Mouse (Mus musculus): ENCODE measurements around the gene Wdr64.

Gene Wdr64

GRCm38 (mm10) chr1:175698293-175698692 is at the start of gene Wdr64:
TSS of gene Wdr64 (plus strand) at chr1:175698593.
- DNase-seq (ENCODE audit: low read depth, low spot score), result no peak

- DNase-seq (ENCODE audit: low read depth, low spot score), result no peak
Measured at GRCm38 (mm10) chr1:175648615-175649014, 49.8 kb upstream of the Wdr64 start.

- DNase-seq (ENCODE audit: low read depth, low spot score), result no peak
Measured at GRCm38 (mm10) chr1:175659900-175660299, 38.5 kb upstream of the Wdr64 start.

DNA sequence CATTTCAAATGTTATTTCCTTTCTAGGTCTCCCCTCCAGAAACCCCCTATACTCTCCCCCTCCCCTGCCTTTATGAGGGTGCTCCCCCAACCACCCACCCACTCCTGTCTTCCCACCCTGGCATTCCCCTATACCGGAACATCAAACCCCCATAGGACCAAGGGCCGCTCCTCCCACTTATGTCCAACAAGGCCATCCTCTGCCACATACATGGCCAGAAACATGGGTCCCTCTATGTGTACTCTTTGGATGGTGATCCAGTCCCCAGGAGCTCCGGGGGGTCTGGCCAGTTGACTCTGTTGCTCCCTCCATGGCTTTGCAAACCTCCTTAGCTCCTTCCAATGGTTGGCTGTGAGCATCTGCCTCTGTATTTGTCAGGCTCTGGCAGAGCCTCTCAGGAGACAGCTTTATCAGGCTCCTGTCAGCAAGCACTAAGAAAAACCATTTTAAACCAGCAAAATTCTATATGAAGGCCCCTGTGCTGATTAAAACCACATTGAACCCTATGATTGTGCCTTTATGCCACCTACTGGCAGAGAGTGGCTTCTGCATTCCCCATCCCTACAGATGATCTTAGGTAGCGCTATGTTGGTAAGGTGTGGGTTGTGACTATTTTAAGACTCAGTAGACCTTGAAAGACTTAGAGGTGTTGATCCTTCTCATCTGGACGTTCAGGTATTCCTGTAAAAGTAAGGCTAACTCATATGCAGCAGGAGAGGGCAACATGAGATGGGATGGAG is 29.6 kb upstream of the Wdr64 start:
- DNase-seq (ENCODE audit: low read depth, low spot score), result peak; percentile 57

DNA sequence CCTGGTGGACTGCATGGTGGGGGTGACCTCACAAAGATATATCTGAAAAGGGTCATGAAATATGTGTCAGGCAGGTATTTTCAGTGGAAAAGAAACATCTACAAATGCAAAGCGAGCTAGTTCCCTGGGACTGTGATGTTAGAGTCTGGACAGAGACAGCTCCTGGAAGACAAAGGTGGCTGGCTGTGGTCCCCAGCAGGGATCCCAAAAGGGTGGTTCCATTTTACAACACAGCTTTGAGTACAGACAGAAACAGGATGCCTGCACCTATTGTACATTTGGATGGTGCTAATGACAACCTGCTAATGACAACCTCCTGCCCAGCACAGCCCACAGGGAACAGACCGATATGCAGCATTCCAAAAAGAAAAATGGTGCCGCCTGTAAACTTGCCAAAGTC is 28.9 kb upstream of the Wdr64 start:
- peak; percentile 57 for DNase-seq (ENCODE audit: low read depth, low spot score)

GRCm38 (mm10) chr1:175670042-175670441 is 28.4 kb upstream of the Wdr64 start:
- DNase-seq (ENCODE audit: low read depth, low spot score), result no peak

- peak; percentile 17 for DNase-seq (ENCODE audit: low read depth, low spot score)
Measured at GRCm38 (mm10) chr1:175671626-175672025, 26.8 kb upstream of the Wdr64 start.

GRCm38 (mm10) chr1:175673563-175674325 is 24.6 kb upstream of the Wdr64 start:
- DNase-seq (ENCODE audit: low read depth, low spot score), result no peak

DNA sequence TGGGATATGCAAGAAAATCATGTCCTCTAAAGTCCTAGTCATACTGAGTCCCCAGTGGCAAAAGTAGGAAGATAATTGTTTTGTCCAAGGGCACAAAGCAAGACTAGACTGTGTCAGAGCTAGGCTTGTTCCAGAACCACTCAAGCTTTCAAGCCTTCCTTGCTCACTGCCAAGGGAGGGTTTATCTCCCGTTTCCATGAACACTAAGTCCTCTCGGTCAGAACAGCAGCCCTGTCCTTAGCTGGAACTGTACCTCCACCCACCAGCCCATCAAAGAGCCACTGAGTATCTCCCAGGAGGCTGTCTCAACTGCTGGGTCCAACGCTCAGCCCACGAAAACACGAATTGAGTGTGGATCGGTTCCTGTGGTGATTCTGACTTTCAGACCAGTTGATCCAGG is 23.3 kb upstream of the Wdr64 start:
- DNase-seq (ENCODE audit: low read depth, low spot score), result no peak

GRCm38 (mm10) chr1:175677459-175677858 is 20.9 kb upstream of the Wdr64 start:
- no peak for DNase-seq (ENCODE audit: low read depth, low spot score)

DNA sequence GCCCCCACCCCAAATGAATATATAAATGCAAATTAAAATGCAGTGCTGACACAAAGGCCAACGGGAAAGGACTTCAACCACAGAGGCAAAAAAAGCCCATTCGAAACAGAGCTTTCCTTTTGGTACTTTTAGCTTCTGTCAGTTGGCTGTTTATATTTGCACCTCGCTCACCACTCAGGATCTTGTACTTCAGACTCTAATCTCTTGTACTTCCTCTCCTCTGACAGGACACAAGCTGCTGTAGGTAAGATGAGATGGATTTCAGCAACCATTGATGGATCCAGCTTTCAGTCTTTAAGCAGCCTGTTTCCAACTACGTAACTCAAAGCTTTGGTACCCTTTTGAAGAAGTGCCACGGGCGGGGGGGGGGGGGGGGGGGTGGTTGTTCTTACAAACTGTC is 17.4 kb upstream of the Wdr64 start:
- DNase-seq (ENCODE audit: low read depth, low spot score), result no peak

GRCm38 (mm10) chr1:175691686-175692245 is 6.6 kb upstream of the Wdr64 start:
- DNase-seq (ENCODE audit: low read depth, low spot score), result no peak

DNA sequence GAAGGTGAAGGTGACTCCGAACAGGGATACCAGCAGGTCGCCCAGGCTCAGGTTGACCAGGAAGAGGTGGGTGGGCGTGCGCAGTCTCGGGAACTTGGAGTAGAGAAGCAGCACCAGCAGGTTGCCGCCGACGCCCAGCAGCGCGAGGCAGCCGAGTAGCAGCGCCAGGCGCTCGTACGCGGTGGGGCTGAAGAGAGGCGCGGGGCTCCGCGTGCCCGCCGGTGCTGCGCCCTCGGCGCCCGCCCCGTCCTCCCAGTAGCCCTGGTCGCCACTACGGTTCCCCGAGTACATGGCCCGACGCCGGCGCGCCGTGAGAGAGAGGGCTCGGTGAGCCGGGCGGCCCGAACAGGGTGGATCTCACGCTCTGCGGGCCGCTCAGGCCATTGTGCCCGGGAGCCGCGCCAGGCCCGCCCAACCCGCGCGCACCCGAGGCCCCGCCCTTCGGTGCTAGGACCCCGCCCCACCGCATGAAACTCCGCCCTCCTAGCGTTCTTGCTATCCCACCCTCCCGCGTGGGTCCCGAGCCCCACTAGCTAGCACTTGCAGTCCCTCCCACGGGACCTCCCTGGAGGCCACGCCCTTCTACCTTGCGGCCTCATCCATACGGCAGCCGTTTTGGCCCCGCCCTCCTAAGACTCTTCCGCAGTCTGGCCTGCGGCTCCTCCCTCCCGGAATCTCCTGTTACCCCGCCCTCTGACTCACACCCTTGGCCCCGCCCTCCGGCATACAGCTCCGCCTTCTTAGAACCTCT is 6.0 kb upstream of the Wdr64 start, which contains the start of the genes Opn3 and Chml:
Gene Opn3, minus strand, starts transcription at position 531 of the 751 bp plus-strand sequence.
Gene Chml, minus strand, starts transcription at position 656 of the 751 bp plus-strand sequence.
- DNase-seq (ENCODE audit: low read depth, low spot score), result peak; percentile 100

- DNase-seq (ENCODE audit: low read depth, low spot score), result no peak
Measured at GRCm38 (mm10) chr1:175692997-175693361, 5.4 kb upstream of the Wdr64 start.

DNA sequence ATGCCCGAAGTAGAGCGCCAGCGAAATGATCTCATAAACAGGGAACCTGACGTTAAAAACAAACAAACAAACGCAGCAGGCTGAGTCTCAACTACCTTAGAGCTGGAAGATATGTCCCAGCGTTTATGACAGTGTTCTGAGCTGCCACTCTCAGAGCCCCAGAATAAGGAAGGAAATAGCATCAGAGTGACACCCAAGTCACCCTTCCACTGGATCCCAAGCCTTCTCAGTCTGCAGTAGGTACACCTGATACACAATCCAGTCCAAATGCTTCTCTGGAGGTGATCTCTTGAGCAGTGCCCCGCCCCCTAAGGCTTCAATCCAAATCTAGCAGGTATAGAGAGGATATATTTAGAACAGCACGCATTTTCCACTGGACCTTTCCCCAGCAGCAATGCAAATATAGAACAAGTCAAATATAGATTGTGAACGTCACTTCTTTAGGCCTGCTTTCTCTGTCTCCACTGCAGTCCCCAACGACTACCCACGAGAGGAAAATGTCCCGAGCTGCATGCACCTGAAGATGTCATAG is 4.9 kb upstream of the Wdr64 start:
- DNase-seq (ENCODE audit: low read depth, low spot score), result peak; percentile 8

DNA sequence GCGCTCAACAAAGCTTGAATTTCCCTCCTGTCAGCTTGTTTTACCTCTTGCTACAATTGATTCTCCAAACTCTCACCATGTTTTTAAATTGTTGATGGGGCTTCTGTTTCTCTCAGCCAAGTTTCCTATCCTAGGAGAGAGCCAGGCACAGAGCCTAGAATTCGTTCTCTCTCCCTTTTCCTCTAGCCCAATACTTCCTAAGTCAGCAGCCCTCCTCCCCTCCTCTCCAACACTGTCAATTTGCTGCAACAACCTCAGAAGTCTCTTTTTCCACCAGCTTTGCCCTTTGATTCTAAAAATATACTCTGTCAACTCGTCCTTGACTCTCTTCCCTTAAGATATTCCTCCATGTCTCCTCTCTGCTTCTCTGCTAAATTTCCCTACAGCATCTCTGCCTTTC is 982 bp downstream of the Wdr64 start:
- no peak for DNase-seq (ENCODE audit: low read depth, low spot score)

GRCm38 (mm10) chr1:175699796-175700195 is 1.4 kb downstream of the Wdr64 start:
- peak; percentile 83 for DNase-seq (ENCODE audit: low read depth, low spot score)

DNA sequence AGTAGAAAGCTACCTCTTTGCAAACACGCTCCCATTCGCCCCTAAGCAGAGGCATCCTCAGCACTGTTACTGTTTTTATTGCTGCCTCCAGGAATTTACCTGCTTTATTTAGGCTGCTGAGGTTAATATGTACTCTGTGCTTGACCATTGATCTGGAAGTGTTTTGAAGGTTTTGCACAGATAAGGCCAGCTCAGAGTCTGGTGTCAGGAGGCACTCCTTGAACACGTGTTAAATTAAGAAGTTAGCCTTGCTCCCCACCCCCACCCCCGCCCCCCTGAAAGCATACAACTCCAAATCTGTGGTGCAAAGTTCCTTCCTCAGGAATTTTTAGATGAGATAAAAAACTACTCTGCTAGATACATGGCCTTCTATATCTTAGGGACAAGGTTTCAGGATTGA is 2.8 kb downstream of the Wdr64 start:
- DNase-seq (ENCODE audit: low read depth, low spot score), result no peak

- no peak for DNase-seq (ENCODE audit: low read depth, low spot score)
Measured at GRCm38 (mm10) chr1:175707599-175707998, 9.2 kb downstream of the Wdr64 start.

DNA sequence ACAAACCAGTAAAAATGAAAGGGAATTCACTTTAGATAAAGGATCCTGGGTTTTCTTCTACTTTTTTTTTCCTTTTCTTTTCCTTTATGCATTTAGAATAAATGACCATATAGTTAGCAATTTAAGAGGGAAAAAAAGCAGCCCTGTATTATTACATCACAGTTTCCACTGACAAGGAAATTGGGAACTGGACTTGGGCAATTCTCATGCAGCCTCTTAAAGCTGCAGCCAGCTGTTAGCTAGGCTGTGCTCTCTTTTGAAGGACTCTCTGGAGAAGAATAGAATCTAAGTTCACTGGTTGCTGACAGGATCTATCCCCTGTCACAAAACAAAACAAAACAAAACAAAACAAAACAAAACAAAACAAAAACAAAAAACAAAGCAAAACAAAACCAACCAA is 9.6 kb downstream of the Wdr64 start:
- DNase-seq (ENCODE audit: low read depth, low spot score), result no peak

DNA sequence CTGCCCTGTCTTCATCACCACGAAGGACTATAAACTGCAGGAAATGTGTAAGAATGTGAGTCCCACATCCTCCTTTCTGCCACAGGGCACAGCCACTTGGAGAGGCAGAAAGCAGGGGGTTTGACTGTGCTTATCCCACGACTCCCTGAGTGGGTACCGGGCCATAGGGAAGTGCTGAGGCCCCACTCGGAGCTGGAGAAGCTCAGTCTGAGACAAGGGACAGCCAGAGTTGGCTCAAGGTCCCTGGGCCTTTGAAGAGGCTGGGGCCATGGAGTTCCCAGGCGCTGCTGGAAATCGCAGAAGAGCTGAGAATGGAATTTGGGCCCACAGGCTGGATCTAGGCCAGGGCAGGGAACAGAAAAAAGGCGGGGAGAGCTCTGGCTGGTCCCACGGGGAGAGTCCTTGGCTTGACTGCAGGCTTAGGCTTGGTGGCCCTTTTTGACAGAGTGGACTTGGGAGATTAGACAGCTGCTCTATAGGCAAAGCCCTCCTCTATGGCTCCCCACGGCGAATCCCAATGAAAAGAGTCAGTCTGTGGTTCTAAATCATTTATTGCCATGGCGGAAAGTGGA is 14.0 kb downstream of the Wdr64 start:
- peak; percentile 11 for DNase-seq (ENCODE audit: low read depth, low spot score)
